Mouse (Mus musculus) spleen, postnatal 10 days (tissue): Measurements from ENCODE around the gene Selenos.

Source experiments
- DNase-seq, 2 experiments: peaks; one replicate each; pipeline ENCODE4 v3.0.0; 2021 to 2022; ENCODE audit warnings: low spot score in 2 of 2

Selenos gene

DNA sequence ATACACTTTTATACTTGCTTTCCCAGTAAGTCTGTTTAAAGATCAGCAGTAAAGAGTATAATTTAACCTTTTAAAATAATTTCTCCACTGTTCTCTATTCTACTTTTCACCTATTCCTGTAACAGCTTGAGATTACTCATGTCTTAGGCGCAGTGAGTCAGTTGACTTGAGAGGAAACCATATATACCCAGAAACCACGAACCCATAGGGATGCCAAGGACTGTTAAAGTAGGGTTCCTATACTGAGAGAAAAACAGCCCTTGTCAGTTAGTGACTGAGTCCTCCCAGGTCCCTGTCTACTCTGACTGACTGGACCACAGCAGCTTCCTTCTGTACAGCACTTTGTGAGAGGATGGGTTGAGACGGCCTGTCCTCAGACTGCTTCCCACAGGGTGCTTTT, 38.6 kb downstream of the Selenos start:
- no peak for DNase-seq

DNA sequence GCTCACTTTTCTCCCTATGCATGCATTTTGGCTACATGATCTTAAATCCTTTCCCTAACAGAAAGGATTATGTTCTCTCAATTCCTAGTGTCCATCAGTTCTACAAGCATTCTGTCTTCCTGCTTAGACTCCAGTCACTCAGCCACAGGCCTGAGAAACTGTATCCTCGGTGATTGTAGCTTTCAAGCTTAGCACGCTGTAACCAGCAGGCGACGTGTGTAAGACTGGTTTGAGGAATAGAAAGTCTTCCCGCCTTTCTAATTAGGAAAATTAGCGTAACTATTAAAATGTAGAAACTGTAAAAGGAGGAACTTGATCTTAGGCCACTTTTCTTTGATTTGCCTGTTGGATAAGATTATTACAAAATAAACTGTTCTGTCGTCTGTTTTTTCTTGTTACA, 39.3 kb downstream of the Selenos start:
- no peak for DNase-seq

GRCm38 (mm10) chr7:66120139-66120538, 40.7 kb downstream of the Selenos start:
- no peak for DNase-seq

GRCm38 (mm10) chr7:66120702-66121396, 41.4 kb downstream of the Selenos start:
- DNase-seq: peak in 1 of 2 experiments; percentile 51

DNA sequence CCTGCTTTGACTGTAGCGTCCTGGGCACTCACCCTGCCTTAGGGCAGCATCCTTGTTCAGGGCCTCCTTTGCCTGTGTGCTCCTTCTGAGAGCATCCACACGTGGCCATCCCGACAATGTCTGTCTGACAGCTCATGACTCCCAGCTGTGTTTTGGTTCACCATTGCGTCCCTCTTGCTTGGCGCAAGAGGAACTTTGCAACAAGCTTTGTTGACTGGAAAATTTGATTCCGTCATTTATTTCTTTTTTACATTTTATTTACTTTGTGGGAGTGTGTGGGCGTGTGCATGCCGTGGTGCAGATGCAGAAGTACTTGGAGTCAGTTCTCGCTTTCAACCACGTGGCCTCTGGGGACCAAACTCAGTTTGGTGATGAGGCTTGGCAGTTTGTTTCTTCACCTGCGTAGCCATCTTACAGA, 45.1 kb downstream of the Selenos start:
- DNase-seq: peak in 1 of 2 experiments; percentile 65

DNA sequence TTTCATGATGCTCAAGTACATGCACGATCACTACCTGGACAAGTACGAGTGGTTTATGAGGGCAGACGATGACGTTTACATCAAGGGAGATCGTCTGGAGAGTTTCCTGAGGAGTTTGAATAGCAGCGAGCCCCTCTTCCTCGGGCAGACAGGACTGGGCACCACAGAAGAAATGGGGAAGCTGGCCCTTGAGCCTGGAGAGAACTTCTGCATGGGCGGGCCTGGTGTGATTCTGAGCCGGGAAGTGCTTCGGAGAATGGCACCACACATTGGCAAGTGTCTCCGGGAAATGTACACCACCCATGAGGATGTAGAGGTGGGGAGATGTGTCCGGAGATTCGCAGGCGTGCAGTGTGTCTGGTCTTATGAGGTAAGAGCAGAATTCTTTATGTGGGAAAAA, 45.9 kb downstream of the Selenos start:
- DNase-seq: no peak

GRCm38 (mm10) chr7:66127951-66128645, 48.6 kb downstream of the Selenos start:
- no peak for DNase-seq

GRCm38 (mm10) chr7:66128857-66129256, 49.4 kb downstream of the Selenos start:
- DNase-seq: no peak

DNA sequence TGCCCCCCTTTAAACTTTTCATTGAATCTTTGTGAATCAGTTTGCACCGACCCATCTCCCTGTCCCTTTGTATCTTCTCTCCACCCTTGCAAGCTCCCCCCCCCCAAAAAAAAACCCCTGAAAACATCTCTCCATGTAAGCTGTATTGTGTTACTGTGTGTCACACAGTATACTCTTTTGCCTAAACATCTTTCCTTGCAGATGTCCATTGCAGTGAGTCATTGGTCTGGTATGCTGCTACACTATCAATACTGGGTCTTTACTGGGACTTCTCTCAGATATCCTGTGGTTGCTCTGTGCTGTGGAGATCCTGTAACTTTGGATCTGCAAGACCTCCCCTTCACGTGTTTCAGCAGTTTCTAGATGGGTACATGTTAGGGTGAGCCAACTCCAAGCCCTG, 50.8 kb downstream of the Selenos start:
- no peak for DNase-seq

- no peak for DNase-seq
These were observed 52.5 kb downstream of the Selenos start for GRCm38 (mm10) chr7:66131776-66132421.

DNA sequence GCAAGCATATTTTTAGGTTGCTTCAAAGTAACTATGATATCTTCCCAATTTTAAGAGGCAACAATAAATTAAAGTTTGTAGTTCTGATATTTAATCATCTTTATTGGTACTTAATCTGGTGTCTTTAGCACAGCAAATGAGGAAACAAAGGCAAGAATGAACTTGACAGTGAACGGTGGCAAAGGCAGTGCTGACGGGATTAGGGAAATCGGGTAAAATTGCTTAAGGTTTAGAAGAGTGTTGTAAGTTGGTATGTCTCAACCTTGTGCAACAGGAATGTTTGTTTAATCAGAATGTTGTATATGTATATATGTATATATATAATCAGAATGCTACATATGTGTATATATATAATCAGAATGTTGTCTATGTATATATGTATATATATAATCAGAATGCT, 54.7 kb downstream of the Selenos start:
- DNase-seq: no peak

GRCm38 (mm10) chr7:66135644-66136043, 56.2 kb downstream of the Selenos start:
- no peak for DNase-seq

GRCm38 (mm10) chr7:66136187-66136586, 56.7 kb downstream of the Selenos start:
- no peak for DNase-seq

DNA sequence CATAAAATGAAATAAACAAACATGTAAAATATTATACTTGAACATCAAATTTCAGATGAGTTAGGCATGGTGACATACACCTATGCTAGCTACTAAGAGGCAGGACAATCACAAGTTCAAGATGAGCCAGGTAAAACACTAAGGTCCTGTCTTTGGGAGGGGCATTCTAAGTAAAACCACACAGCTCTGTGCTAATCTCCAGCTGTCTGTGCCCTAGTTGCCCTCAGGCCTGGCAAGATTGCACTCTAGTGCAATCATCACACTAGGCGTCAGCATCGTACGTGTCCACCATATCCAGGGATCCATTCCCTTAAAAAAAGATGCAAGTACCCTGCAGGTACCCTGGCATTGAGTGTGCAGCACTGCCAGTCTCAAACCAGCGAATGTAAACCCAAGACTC, 57.9 kb downstream of the Selenos start:
- no peak for DNase-seq

DNA sequence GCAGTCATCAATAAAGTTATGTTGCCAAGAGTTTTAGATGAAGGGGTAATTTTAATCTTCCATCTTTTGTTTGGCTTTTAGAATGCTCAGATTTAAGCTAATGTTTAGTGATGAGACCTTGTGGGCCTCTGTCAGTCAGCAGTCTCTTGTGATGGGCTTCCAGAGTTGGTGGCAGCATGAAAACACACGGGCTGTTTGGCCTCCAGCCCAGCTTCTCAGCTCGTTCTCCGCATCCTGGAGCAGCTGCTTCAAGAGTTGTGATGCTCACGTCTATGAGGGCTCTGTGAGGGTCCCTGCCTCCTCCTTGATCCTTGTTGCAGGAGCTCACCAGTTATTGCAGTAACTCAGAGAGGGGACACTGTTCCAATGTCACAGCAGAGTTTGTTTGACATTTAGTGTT, 58.9 kb downstream of the Selenos start:
- DNase-seq: no peak

- no peak for DNase-seq
These were observed 59.4 kb downstream of the Selenos start for GRCm38 (mm10) chr7:66138878-66139277.
